Mouse (Mus musculus) lung, embryonic 15.5 days (tissue): ENCODE results near the gene Dusp19. TPM values are rescaled to one million over a fixed set of nuclear protein-coding genes. Genes with fewer than 3 reads are reported as not detected.
A peak's percentile ranks its signal among the peaks of the same experiment; 100 is the strongest.

Source experiments
- ATAC-seq: fragments of 200-750 bp; cut with Nextera tagmentation; 2 replicates; pipeline ENCODE4 v1.8.0; 2017; ENCODE audit warnings: moderate number of reproducible peaks, borderline replicate concordance; ENCODE audit not compliant: low FRiP score, low TSS enrichment; ENCODE audit errors: extremely low read depth
- H3K27ac ChIP-seq: fragments of 300-500 bp; sonication (generic); 2 replicates; pipeline ENCODE4 v1.5.1; 2015; ENCODE audit warnings: moderate library complexity, mild to moderate bottlenecking, inconsistent platforms
- H3K27me3 ChIP-seq: fragments of 300-500 bp; sonication (generic); 2 replicates; pipeline ENCODE4 v1.6.1; 2015; ENCODE audit warnings: inconsistent platforms
- H3K36me3 ChIP-seq: fragments of 300-500 bp; sonication (generic); 2 replicates; pipeline ENCODE4 v1.6.1; 2015; ENCODE audit warnings: inconsistent platforms
- H3K4me1 ChIP-seq: fragments of 300-500 bp; sonication (generic); 2 replicates; pipeline ENCODE4 v1.6.1; 2015; ENCODE audit warnings: inconsistent platforms
- H3K4me2 ChIP-seq: fragments of 300-500 bp; sonication (generic); 2 replicates; pipeline ENCODE4 v1.6.1; 2015; ENCODE audit warnings: inconsistent platforms, mild to moderate bottlenecking, moderate library complexity
- H3K4me3 ChIP-seq: fragments of 300-500 bp; sonication (generic); 2 replicates; pipeline ENCODE4 v1.5.1; 2015; ENCODE audit warnings: mild to moderate bottlenecking, inconsistent platforms
- H3K9ac ChIP-seq: fragments of 300-500 bp; sonication (generic); 2 replicates; pipeline ENCODE4 v1.6.1; 2015; ENCODE audit warnings: inconsistent platforms
- H3K9me3 ChIP-seq: fragments of 300-500 bp; sonication (generic); 2 replicates; pipeline ENCODE4 v1.6.1; 2016; ENCODE audit warnings: inconsistent platforms
- WGBS: fragments of 180-500 bp; shearing (Covaris S2); methylation state at CpG from one replicate; pipeline ENCODE4 v1.1.7; 2015; 5-methylcytosine and 5-hydroxymethylcytosine counted together
- polyA plus RNA-seq: library from polyadenylated mRNA; unstranded; fragments of >200 nt; fragmentation: Nextera tagmentation; extraction: Ambion mirVana; gene quantifications from 2 replicates; pipeline ENCODE4 v1.2.1, GENCODE M21; 2015

Dusp19 gene
- polyA plus RNA-seq, 1 experiment from 2014 or later: 15.5 TPM

DNA sequence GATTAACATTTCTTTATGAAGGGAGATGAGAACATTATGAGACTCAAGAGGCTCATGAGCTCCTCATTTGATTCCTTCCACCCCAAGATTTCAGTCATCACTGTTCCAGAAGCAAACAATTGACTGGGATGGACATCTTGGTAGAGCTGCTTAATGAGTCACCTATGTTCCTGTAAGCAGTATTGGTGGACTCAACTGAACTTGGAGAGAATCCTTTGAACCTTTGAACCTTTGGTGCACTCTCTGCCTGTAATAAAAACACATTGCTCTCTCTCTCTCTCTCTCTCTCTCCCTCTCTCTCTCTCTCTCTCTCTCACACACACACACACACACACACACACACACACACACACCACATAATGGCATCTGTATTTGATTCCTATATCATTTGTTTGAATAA, 16.2 kb upstream of the Dusp19 start:
- Histone ChIP-seq H3K4me1 (no peaks in the 10 kb centered on the region), H3K9ac (no peak overlapping the region), H3K4me2 (no peak overlapping the region), H3K36me3 (no peaks in the 10 kb centered on the region), H3K27ac (no peak overlapping the region), H3K27me3 (no peaks in the 10 kb centered on the region), H3K4me3 (no peak overlapping the region), H3K9me3 (no peaks in the 10 kb centered on the region)
- no peak for ATAC-seq

DNA sequence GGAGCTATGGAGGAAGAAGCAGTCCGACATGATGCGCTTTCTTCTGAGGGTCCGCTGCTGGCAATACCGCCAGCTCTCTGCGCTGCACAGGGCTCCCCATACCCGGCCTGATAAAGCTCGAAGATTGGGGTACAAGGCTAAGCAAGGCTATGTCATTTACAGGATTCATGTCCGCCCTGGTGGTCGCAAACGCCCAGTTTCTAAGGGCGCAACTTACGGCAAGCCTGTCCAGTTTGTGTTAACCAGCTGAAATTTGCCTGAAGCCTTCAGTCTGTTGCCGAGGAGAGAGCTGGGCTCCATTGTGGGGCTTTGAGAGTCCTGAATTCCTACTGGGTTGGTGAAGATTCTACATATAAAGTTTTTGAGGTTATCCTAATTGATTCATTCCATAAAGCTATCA, 14.1 kb upstream of the Dusp19 start:
- ATAC-seq: no peak
- 90% methylated on average over 13 of the region's 13 CpGs for WGBS
- Histone ChIP-seq H3K27me3 (no peaks in the 10 kb centered on the region), H3K4me2 (no peak overlapping the region), H3K4me3 (no peak overlapping the region), H3K9me3 (no peaks in the 10 kb centered on the region), H3K27ac (no peak overlapping the region), H3K36me3 (no peaks in the 10 kb centered on the region), H3K4me1 (no peaks in the 10 kb centered on the region), H3K9ac (no peak overlapping the region)

- H3K36me3 ChIP-seq: no peaks in the 10 kb centered on the region
- no peak for ATAC-seq
- no peaks in the 10 kb centered on the region for H3K27me3 ChIP-seq
- H3K27ac ChIP-seq: no peak overlapping the region
- H3K4me1 ChIP-seq: no peaks in the 10 kb centered on the region
- no peaks in the 10 kb centered on the region for H3K9me3 ChIP-seq
- 92% methylated on average over 19 of the region's 19 CpGs for WGBS
- H3K4me2 ChIP-seq: no peak overlapping the region
- H3K9ac ChIP-seq: no peak overlapping the region
- H3K4me3 ChIP-seq: no peak overlapping the region
These were observed 12.9 kb upstream of the Dusp19 start for GRCm38 (mm10) chr2:80603771-80604426.

- Histone ChIP-seq H3K27me3 (no peaks in the 10 kb centered on the region), H3K36me3 (no peaks in the 10 kb centered on the region), H3K27ac (no peak overlapping the region), H3K4me3 (no peak overlapping the region), H3K9ac (no peak overlapping the region), H3K4me1 (no peaks in the 10 kb centered on the region), H3K4me2 (no peak overlapping the region), H3K9me3 (no peaks in the 10 kb centered on the region)
- WGBS: 34% methylated on average over 1 of the region's 1 CpGs
- no peak for ATAC-seq
These were observed 4.6 kb upstream of the Dusp19 start for GRCm38 (mm10) chr2:80612286-80612685.

DNA sequence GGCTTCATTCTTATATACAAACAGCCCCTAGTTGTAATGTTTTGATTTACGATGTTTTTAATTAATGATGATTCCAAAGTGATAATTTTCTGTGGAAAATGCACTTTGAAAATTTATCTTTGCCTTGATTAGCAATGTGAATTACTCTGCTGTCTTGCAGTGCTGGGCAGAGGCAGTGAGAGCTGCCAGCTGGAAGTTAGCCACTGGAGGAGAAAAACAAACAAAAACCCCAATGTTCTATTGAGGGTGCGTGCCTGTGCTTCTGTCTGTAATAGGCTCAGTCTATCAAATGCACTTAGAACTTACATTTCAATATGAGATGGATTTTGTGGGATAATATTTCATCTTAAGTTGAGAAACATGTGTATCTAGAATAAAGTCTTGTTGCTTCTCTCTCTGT, 4.0 kb upstream of the Dusp19 start:
- WGBS: 41% methylated on average over 2 of the region's 2 CpGs
- H3K27ac ChIP-seq: no peak overlapping the region

DNA sequence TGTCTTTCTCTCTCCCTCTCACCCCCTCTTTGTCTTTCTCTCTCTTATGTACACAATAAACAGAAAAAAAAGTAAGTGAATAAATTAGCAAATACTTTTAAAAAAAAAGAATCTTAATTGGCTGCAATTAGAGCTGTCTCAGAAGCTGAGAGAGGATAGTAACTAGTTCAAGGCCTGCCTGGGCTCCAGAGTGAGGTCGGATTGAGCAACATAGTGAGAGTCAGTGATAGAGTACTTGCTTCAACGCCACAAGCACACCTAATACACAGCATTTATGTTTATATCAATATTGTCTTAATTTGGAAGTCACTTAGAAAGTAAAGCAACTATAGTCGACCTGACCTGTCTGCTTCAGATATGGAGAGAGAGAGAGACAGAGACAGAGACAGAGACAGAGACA, 2.1 kb downstream of the Dusp19 start:
- no peak for ATAC-seq
- peaks cover 10% of the 10 kb centered on the region for H3K4me1 ChIP-seq
- no peak overlapping the region for H3K4me3 ChIP-seq
- no peak overlapping the region for H3K4me2 ChIP-seq
- H3K27ac ChIP-seq: no peak overlapping the region
- WGBS: 81% methylated on average over 3 of the region's 3 CpGs
- H3K9me3 ChIP-seq: no peaks in the 10 kb centered on the region
- H3K27me3 ChIP-seq: no peaks in the 10 kb centered on the region
- H3K9ac ChIP-seq: no peak overlapping the region
- 0 out of 2 replicates have a peak, but pooled peaks cover 5% of the 10 kb centered on the region for H3K36me3 ChIP-seq

More for the DNA sequence above, 4.0 kb upstream of the Dusp19 start:
- Histone ChIP-seq H3K4me2 (no peak overlapping the region), H3K4me3 (no peak overlapping the region), H3K36me3 (no peaks in the 10 kb centered on the region), H3K4me1 (peaks cover 1% of the 10 kb centered on the region), H3K27me3 (no peaks in the 10 kb centered on the region), H3K9ac (no peak overlapping the region), H3K9me3 (no peaks in the 10 kb centered on the region)
- ATAC-seq: no peak

- no peak for ATAC-seq
- Histone ChIP-seq H3K36me3 (peaks cover 15% of the 10 kb centered on the region; the same call in 1 of the 2 replicates), H3K9me3 (no peaks in the 10 kb centered on the region), H3K4me3 (no peak overlapping the region), H3K4me2 (no peak overlapping the region), H3K27ac (no peak overlapping the region), H3K27me3 (no peaks in the 10 kb centered on the region), H3K9ac (no peak overlapping the region), H3K4me1 (peaks cover 10% of the 10 kb centered on the region)
- 76% methylated on average over 3 of the region's 3 CpGs for WGBS
These were observed 5.1 kb downstream of the Dusp19 start for GRCm38 (mm10) chr2:80621921-80622320.

DNA sequence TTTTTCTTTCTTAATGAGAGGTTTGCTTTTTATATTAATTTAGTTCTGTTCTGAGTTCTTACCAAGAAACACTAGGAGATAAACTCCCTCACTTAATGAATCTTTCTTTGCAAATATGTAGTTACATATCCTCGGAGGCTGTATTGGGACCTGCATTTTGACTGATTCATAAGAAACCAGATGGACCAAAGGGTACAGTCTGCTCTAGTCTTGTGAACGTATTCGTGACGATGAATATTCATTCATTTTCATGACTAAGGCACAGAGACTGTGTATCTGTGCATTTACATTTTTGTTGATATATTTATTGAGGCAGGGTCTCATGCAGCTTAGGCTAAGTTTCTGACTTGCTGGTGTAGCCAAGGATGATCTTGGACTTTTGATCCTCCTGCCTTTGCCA, 7.7 kb downstream of the Dusp19 start:
- no peaks in the 10 kb centered on the region for H3K27me3 ChIP-seq
- no peak for ATAC-seq
- no peak overlapping the region for H3K4me3 ChIP-seq
- no peak overlapping the region for H3K4me2 ChIP-seq
- 91% methylated on average over 4 of the region's 4 CpGs for WGBS
- H3K36me3 ChIP-seq: peaks cover 15% of the 10 kb centered on the region; the same call in 1 of the 2 replicates
- H3K4me1 ChIP-seq: no peaks in the 10 kb centered on the region
- no peak overlapping the region for H3K27ac ChIP-seq
- no peak overlapping the region for H3K9ac ChIP-seq
- H3K9me3 ChIP-seq: no peaks in the 10 kb centered on the region

GRCm38 (mm10) chr2:80632336-80633026, 15.6 kb downstream of the Dusp19 start:
- Histone ChIP-seq H3K9ac (no peak overlapping the region), H3K4me2 (no peak overlapping the region; the same call in 1 of the 2 replicates), H3K36me3 (no peaks in the 10 kb centered on the region), H3K27ac (no peak overlapping the region), H3K27me3 (no peaks in the 10 kb centered on the region), H3K9me3 (no peaks in the 10 kb centered on the region), H3K4me1 (no peaks in the 10 kb centered on the region), H3K4me3 (no peak overlapping the region)
- no peak for ATAC-seq
- 60% methylated on average over 13 of the region's 13 CpGs for WGBS

DNA sequence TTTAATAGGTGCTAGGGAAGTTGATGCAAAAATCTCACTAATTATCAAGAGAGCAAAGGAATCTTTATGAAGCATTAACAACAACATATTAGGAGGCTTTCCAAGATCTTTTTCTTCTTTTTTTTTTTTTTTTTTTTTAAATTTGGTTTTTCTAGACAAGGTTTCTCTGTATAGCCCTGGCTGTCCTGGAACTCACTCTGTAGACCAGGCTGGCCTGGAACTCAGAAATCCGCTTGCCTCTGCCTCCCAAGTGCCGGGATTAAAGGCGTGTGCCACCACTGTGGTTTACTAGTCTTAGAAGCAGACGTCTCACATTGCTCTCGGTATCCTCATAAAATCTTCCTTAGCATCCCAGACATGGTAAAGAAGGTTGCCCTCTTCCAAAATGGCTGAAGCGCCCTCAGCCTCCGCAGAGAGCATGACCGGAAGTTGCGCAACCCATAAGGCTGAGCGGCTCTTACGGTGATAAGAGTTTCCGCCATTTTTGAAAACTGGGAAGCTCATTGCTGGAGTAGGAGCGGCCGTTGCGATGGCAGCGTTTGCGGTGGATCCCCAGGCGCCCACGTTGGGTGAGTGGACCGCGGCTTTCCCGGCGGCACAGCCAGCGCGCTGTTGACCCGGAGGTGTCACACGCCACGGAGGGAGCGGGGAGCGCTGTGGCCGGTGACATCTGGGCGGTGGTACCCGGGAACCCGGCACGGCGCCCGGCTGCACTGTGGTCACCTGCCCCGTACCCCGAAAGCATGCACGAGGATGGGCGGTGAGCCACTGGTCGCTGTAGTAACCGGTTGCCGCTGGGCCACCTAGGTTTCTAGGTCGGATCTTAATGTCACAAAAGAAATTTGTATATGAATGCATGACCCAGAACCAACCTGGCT, 21.8 kb downstream of the Dusp19 start:
- peak; percentile 96 for ATAC-seq
- H3K27me3 ChIP-seq: no peaks in the 10 kb centered on the region
- H3K9ac ChIP-seq: peak overlapping the region; percentile 70
- H3K9me3 ChIP-seq: no peaks in the 10 kb centered on the region
- peak overlapping the region; percentile 68 for H3K27ac ChIP-seq
- WGBS: under 1% methylated on average over 45 of the region's 45 CpGs
- H3K4me3 ChIP-seq: peak overlapping the region; percentile 67
- peak overlapping the region; percentile 57 for H3K4me2 ChIP-seq
- H3K36me3 ChIP-seq: peaks cover 9% of the 10 kb centered on the region
- H3K4me1 ChIP-seq: peaks cover 6% of the 10 kb centered on the region; the same call in 1 of the 2 replicates

DNA sequence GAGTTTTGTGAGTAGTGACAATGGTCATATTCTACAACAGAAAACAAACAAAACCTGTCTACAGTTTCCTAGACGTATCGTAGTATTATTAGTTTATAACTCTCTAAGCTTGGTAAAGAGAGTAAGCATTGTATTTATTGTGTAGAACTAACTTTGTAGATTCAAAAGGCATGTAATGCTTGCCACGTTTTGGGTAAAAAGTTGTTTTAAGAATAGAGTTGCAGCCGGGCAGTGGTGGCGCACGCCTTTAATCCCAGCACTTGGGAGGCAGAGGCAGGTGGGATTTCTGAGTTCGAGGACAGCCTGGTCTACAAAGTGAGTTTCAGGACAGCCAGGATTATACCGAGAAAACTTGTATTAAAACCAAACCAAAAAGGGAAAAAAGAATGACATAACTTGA, 22.6 kb downstream of the Dusp19 start:
- 11% methylated on average over 8 of the region's 8 CpGs for WGBS
- no peak for ATAC-seq
- peak overlapping the region; percentile 70 for H3K9ac ChIP-seq

More for the DNA sequence above, 22.6 kb downstream of the Dusp19 start:
- Histone ChIP-seq H3K9me3 (no peaks in the 10 kb centered on the region), H3K27ac (no peak overlapping the region), H3K4me1 (peaks cover 6% of the 10 kb centered on the region; the same call in 1 of the 2 replicates), H3K4me3 (peak overlapping the region; percentile 67), H3K27me3 (no peaks in the 10 kb centered on the region), H3K36me3 (peaks cover 17% of the 10 kb centered on the region), H3K4me2 (peak overlapping the region; percentile 57)
